Mouse (Mus musculus) E14TG2a.4 (cell line): ENCODE measurements around the gene Tmem72.

ENCODE experiments used
- CTCF ChIP-seq: conservative IDR thresholded peaks from 2 replicates; pipeline ENCODE4 v1.5.1; 2014; ENCODE audit warnings: low read length
- NANOG ChIP-seq: IDR thresholded peaks from 2 replicates; pipeline ENCODE4 v1.6.1; 2014; ENCODE audit warnings: borderline replicate concordance, low read length, mixed read lengths
- POU5F1 ChIP-seq: IDR thresholded peaks from 2 replicates; pipeline ENCODE4 v1.6.1; 2014; ENCODE audit warnings: low read length, borderline replicate concordance

DNA sequence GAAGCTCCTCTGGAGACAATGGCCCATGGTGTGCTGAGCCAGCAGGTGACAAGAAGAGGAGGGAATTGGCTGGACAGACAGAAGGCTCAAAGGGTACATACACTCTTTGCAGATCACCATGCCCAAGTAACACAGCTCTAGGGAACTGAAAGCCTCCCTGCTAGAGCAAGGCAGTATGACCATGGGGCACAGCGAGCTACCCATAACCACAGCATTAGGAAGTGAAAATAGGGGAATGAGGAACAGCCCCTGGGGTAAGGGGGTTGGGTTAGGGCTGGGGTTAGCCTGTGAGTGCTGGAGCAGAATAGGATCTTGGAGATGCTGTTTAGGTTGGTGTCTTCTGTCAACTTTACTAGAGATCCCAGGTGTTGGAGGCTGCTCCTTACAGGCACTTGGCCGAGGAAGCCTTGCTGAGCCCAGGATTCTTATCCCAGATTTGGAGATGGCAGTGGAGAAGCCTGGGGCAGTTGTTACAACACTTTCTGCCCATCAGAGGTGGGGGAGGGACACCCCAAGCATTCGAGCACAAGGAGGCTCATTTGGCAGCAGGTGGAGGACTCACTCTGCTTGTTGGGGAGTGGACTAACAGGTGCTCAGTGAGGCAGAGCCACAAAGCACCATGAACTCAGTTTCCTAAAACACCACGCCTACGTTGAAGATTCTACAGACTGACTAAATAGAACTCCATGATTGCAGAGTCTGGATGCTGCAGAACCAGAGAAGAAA lies 37.0 kb downstream of the Tmem72 start:
- TF ChIP-seq CTCF (no peak), POU5F1 (no peak), NANOG (no peak)
